Mouse (Mus musculus) A20 (cell line): ENCODE data around the gene Cdk4.

Experiments
- DNase-seq: peaks from one replicate; pipeline ENCODE4 v3.0.0-alpha.2; 2011; ENCODE audit warnings: low read depth, low spot score

Gene Cdk4

DNA sequence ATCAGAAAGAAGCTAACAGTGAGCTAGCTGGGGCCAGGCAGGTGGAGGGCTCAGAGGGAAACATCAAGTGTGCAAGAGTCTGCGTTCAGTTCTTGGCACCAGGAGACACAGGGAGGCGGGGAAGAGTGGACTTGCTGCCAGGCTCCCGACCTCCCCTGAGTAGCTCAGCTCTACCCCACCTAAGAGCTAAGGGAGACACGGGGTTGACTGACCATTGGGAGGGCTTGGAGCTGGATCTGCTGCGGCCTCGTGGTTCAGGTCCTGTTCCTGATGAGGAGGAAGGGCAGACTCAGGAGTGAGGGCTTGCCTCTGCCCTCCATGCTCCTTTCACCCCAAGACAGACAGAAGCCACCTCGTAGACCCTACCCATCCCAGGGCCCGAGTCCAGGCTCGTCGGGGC, 35.9 kb downstream of the Cdk4 start:
- no peak for DNase-seq

DNA sequence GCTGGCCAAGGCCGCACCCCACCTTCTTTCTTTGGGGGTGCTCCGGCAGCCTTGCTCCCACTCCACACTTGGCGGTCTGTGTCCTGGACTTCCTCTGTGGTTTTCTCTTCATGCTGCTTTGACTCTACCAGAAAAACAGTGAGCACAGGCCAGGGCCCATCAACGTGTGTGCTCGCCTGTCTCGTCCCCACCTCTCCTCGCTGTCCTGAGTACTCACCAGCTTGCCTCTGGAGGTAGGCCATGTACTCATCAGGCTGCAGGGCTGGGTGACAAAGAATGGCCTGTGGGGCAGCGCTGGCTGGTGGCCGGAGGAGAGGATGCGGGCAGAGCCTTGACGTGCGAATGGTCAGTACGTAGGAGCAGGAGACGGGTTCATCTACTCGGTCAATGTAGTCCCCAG, 36.5 kb downstream of the Cdk4 start:
- no peak for DNase-seq

DNA sequence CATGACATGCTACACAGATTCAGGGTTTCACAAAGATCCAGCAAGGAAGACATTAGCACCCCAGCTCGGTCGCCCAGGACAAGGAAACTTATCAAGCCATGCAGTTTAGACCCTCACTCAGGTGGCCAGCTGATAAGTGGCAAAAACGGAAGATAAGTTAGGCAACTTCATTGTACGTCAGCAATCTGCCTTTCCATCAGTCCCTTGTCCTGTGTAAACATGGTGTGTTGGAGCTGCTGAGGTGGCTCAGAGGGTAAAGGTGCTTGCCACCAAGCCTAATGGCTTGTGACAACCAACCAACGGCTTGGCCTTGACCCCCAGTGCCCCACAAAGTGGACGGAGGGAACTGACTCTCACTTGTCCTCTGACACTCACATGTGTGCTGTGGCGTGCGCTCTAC, 37.1 kb downstream of the Cdk4 start:
- no peak for DNase-seq

- DNase-seq: no peak
Measured at GRCm38 (mm10) chr10:127101151-127101550, 37.8 kb downstream of the Cdk4 start.

- DNase-seq: no peak
Measured at GRCm38 (mm10) chr10:127103631-127104030, 40.3 kb downstream of the Cdk4 start.

DNA sequence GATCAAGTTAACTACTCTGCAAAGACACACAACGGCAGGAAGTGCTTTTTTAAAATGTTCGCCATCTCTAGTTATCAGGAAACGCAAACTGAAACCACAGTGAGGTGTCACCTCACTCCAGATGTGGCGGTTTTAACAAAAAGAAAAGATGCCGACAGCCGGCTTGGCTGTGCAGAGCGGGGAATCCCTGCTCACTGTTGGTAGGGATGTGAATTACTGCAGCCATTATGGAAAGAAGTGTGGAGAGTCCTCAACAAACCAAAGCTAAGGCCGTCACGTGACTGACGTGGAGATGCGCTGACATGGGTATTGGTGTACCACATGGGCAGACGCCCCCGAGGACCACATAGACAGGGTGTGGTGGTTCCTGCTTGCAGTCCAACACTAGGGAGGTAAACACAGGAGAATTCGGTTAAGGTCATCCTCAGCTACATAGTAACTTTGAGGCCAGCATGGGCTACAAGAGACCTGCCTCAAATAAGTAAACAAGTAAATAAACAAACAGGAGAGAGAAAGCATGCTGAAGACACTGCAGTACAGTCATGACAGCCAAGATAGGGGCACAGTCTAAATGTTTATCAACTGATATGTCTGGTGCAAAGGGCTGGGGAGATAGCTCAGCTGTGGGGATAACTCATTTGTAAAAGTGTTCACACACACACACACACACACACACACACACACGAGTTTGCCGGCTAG, 44.4 kb downstream of the Cdk4 start:
- DNase-seq: no peak

DNA sequence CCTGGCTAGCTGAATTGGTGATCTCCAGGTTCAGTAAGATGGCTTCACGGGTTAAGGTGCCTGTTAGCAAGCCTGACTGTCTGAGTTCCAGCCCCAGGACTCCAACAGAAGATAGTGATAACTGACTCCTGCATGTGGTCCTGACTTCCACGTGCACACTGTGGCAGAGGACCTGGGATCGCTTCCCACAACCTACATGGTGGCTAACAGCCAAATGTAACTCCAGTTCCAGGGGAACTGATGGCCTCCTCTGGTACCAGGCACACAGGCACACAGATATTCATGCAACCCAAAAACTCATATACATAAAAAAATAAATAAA, 44.9 kb downstream of the Cdk4 start:
- DNase-seq: no peak

- peak; percentile 4 for DNase-seq
Measured at GRCm38 (mm10) chr10:127111001-127111887, 47.9 kb downstream of the Cdk4 start.

DNA sequence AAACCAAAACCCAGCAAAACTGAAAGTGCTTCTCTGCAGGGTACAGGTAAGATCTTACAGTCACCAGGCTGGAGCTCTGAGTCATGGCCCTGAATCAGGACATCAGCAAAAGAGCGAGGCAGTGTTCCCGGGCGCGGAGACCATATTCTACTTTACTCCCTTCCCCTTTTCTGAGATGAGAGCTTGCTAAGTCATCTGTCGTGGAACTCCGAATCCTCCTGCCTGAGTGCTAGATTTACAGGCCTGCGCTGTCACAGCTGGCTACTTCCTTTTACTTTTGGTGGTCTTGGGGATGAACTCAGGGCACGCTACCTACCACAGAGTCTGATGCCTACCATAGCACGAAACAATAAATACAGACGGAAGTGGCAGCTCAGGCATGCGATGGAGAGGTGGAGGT, 51.1 kb downstream of the Cdk4 start:
- DNase-seq: no peak

- peak; percentile 53 for DNase-seq
Measured at GRCm38 (mm10) chr10:127115068-127115467, 51.7 kb downstream of the Cdk4 start.
